Mouse (Mus musculus) fat pad, adult 2 months (tissue): ENCODE data around the gene Oxsr1.
A peak's percentile ranks its signal among the peaks of the same experiment; 100 is the strongest.

Experiments
- DNase-seq: peaks from one replicate; pipeline ENCODE4 v3.0.0-alpha.2; 2011; ENCODE audit warnings: low read depth, low spot score; ENCODE audit errors: extremely low read depth

Oxsr1 gene

DNA sequence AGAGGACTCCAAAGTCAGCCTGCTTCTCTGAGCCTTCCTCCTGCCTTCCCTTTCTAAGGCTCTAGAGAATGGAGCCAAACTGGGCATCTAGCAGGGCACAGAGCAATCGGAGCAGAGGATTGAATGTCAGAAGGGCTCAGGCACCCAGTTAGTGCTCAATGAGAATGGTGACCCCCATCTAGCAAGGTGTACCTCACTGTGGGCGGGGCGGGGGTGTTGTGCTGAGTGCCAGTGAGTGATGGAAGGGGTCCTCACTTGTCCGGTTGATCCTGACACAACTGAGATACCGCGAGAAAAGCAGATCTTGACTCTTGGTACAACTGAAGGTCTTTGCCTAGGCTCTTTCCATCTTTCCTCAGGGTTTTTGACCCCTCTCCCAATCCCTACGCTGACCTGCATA lies 16.9 kb upstream of the Oxsr1 start:
- DNase-seq: no peak

DNA sequence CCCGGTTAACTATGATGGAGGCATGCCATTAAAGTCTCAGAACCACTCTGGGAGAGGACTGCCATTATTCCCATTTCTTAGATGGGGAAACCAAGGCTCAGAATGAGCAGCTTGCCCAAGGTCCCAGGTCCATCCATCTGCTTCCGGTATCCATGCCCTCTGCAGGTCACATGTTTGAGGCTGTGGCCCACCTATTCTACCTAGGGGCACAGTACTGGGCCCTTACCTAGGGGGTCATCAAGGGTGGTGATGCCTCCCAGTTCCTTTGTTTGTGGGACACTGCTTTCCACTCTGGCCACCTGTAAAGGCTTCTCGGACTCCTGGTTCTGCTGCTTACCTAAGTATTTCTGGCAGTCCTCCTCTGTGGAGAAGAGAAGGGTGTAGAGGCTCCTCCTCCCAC lies 16.1 kb upstream of the Oxsr1 start:
- no peak for DNase-seq

DNA sequence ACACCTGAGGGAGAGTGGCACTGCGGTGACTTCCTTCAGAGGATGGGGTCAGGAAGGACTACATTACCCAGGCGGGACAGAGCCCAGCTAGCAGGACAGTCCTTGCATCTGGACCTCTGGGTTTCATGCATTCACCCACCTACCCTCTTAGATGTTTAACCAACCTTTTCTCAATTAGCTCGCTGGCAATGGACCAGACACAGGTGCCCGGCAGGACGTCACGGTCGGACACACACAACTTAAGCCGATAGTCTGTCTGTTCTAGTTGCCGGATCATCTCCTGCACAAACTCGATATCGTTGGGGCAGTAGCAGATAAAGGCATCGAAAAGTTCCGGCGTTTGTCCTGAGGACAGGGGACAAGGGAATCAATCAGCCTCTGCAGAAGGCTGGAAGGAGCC lies 15.6 kb upstream of the Oxsr1 start:
- no peak for DNase-seq

DNA sequence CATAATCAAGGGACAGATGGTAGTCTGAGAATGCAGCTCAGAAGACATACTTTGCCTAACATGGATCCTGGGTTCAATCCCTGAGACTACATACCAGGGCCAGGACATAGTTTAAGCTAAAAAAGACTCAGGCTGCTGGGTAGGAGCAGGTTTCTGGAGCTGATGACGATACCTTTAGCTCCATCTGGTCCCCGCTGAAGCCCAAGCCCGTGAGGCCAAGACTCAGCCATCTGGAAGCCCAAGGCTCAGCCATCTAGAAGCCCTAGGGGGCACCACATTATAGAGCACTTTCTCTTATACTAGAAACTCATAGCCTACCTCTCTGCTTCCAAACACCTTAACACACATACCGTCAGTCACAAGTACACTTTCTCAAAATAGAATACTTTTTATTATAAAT lies 13.3 kb upstream of the Oxsr1 start:
- no peak for DNase-seq

DNA sequence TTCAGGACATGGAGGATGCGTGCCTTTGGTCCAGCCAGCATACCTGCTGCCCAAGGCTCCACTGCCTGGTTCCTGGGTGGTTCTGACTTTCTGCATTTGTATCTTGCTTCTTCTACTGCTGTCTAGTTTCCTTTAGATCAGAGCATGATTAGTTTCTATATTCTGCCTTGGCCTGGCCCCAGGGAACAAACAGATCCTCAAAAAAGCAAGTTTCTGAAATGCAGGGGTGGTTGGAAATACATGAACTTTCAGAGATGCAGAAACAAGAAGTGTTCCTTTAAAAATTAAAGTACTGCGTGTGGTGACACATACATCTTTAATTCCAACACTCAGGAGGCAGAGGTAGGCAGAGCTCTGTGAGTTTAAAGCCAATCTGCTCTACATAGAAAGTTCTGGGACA lies 12.6 kb upstream of the Oxsr1 start:
- DNase-seq: no peak

DNA sequence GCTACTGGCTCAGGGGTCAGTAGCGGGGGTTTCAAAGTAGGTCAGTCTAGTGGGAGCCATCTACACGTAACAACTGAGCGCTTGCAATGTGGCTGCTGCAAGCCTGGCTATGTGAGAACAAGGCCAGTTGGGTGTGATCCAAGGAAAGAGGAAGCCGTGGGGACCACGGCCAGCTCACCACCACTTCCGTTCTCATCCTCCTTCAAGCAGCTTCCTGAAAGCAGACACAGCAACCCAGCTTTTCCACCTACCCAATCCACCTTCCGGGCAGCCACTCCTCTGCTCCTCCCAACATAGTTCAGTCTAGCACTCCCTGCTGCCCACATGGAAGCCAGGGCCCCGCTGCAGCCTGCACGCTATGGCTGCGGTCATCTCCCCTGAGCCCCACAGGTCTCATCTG lies 12.1 kb upstream of the Oxsr1 start:
- no peak for DNase-seq

DNA sequence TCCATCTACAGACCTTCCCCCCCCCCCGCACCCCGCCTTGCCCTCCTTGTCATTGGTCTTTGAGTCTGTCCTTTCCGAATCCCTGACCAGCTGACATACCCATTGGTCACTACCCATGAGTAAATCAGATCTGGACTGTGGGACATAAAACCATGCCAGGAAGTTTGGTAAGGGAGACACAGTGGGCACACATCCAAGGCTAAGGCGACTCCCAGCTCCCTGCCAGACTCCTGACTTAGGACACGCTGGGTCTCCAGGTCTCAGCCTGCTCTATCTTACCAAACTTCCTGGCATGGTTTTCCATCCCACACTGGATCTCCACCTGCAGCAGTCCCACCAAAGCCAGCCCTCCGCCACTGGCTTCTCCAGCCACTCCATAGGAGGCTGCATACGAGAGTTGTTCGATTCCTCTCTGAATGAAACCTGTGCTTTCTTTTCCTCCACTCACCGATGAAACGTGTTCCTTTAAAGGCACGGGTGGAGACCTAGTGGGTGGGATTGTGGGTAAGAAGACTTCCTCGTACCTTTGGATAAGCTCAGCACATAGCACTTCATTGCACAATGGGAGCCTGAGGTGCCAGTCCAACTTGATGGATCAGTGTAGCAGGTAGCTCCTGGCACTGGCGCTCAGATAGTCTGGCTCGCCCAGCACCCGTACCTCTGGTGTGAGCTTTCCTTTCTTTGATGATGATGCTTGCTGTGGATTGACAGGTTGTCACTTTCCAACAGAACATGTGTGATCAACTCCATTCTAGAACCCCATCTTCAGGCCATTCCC lies 8.1 kb upstream of the Oxsr1 start:
- peak; percentile 99 for DNase-seq

DNA sequence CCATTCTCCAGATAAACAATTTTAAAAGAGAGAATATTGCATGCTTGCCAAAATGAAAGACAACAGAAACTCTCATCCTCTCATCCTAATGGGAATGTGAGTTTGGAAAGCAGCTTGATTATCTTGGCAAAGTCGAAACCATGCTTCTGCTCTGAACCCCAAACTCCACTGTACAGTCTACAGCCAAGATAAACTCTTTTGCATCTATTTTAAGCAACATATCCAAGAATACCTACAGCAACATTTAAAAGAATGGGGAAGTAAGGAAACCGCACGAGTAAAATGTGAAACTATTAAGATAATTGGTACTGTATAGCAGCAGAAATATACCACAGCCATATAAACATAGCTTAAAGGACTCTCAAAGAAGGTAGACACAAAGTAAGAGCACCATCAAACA lies 6.3 kb upstream of the Oxsr1 start:
- DNase-seq: peak; percentile 79

DNA sequence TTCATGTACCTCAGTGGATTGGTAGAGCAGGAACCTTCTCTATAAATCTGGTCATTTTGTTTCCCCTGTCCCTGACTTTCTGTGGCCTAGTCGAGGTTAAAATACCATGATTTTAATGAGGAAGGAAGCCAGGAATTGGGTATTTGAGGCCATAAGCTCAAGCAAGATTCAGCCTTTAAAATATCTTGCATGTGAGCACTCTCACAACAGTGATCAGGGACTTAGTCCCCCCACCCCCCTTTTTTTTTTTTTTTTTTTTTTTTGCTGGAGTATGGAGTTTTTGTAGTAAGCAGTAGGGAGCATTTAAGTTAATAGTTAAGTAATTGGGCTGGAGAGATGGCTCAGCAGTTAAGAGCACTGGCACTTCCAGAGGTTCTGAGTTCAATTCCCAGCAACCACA lies 1.9 kb upstream of the Oxsr1 start:
- DNase-seq: no peak

DNA sequence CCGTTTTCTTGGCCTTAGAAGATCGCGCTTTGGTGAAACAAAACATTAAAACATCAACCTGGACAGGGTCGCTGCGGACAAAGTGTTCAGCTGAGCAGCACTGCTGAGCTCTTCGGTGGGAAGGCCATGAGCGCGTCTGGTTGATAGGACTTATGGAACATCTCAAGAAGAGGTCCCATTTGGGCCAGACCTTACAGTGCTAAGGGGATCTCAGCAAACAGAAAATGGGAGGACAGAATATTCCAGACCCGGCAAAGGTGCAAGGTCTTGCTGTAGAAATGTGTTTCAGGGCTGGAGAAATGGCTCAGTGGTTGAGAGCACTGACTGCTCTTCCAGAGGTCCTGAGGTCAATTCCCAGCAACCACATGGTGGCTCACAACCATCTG lies 1.0 kb upstream of the Oxsr1 start:
- DNase-seq: no peak

DNA sequence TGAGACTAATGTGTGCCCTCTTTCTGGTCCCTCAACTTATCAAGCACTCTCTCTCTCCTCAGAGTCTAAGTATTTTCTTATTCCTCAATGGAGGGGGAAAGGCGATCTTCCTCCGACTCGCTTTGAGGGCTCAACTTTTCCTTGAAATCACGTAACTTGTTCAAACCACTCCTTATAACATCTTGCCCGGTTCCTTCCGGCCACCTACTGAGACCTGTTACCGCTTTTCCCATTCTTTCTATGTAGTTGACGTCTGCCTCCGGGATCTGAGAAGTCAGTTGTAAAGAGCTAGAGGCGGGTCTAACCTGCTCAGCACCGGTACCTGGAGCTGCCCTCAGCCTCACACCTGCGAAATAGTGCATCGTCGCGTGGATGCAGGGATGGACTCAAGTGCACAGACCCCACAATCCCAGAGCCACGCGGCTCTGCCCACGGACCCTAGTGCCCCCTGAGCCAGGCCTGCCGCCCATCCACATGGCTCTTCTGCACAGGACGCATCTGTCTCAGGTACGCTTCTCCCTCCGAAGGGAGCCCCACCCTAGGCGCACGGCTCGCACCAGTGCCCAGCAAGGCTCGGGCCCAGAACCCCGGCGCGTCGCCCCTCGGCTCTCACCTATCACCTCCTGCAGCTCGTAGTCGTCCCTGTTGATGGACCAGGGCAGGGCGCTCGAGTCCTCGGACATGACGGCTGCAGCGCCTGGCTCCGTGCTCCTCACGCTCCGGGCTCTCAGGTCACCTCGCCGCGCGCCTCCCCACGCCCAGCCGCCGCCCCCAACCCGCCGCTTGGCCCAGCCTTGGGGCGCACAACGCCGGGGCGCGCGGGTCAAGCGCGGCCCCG lies 616 bp downstream of the Oxsr1 start:
- DNase-seq: no peak

DNA sequence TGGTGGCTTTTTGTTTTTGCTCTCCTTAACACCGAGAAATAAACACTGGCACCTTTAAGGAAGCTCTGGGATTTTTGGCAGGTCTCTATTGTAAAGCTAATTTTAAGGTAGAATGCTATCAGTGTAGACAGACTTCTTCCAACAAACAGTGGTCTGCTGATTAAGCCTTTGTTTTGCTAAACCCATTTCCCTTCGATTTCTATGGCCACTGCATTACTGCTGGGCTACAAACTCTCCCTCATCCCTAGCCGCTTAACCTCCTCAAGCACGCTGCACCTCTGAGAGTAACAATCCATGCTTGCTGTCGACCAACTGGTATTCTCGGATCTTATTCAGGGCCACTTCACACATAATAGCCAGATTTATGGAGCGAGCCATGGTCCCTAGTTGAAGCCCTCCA lies 1.3 kb downstream of the Oxsr1 start:
- no peak for DNase-seq

DNA sequence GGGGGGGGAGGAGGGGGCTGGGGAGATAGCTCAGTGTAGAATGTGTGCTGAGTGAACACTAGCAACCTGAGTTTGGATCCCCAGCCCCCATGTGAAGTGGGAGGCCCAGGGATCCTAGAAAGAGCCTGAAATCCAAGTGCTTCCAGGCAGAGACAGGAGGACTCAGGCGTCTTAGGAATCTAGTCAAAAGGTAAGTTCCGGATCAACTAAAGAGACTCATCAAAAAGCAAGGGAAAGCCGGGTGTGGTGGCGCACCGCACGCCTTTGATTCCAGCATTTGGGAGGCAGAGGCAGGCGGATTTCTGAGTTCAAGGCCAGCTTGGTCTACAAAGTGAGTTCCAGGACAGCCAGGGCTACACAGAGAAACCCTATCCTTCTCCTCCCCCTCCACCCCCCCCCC lies 1.8 kb downstream of the Oxsr1 start:
- no peak for DNase-seq

DNA sequence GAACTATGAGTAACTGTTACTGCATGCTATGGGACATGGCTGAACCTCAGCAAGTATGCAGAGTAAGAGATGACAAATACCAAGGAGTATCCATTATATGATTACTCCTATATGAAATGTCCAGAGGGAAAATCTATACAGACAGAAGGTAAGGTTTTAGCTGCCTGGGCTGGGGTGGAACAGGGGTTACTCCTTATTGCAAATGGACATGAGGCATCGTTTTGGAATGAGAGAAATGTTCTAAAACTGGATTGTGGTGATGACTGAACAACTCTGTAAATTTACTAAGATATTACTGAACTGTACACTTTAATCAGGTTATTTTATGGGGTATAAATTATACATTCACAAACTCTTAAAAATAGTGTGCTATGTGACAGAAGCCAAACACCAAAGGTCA lies 3.3 kb downstream of the Oxsr1 start:
- no peak for DNase-seq

DNA sequence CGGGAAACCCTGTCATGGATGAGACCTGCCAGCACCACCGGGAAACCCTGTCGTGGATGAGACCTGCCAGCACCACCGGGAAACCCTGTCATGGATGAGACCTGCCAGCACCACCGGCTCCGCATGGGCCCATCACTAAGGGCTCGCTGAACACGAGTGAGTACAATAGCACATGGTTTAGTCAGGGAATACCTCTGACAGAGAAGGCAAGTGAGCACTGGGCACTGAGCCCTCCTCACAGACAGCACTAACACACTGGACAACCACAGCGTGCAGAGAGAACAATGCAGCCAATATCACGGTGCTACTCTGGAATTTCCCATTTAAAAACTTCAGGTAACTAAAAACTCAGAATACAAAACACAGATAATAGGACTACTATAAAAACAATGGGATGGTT lies 9.1 kb downstream of the Oxsr1 start:
- no peak for DNase-seq

DNA sequence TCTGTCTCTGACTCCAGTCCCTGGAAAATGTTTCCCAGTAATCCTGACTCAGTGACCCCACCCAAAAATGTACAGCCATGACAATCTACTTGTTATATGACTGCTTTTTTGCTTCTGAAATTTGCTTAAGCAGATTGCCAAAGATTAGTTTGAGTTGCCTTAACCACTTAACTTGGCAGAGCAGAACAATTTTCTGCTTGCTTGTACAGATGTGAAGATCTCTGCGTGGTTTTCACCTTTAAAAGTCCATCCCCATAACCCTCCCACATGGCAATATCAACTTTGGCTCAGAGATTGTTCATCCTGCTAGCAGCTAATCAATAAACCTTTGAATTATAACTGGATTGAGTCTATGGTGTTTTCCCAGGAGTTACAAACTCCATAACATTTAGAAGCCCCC lies 13.2 kb downstream of the Oxsr1 start:
- no peak for DNase-seq

DNA sequence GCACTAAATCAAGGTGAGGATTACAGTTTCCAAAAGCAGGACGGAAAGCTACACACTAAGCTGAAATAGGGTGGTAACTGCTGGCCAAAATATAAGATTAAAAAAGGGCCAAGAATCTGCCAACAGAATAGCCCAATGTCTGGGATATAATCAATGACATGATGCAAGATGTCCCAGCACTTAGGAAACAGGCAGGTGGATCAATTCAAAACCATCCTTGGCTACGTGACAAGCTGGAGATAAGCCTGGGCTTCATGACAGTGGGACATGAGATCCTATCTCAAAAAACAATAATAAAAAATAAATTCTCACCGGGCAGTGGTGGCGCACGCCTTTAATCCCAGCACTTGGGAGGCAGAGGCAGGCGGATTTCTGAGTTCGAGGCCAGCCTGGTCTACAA lies 16.4 kb downstream of the Oxsr1 start:
- peak; percentile 90 for DNase-seq

DNA sequence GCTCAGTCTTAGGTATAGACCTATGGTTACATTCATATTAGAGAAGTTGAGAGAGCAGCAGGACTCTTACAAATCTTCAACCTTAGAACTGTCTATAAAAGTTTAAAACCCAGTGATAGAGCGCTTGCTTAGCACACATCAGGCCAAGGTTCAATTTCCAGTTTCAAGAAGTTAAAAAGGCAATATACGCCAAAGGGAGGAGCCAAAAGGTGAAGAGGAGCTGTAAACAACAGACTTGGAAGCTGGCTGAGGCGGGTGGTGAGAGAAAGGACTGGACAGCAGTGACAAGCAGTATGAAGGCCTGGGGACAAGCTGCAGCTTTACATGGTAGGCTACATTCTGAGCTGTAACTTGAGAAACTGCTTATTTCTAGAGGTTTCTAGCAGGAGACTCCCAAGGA lies 23.7 kb downstream of the Oxsr1 start:
- DNase-seq: no peak

DNA sequence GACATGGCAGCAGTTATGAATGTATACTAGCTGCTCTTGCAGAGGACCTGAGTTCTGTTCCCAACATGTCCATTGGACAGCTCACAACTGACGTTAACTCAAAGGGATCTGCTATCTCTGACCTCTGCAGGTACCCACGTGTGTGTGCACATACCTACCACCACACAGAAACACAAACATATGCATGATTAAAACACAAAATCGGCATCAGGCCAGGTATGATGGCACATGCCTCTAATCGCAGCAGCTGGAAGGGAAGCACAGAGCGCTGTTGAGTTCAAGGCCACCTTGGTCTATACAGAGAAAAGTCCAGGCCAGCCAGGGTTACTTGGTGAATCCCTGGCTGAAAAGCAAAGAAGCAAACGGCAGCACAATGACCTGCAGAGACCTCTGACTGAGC lies 24.5 kb downstream of the Oxsr1 start:
- DNase-seq: no peak

DNA sequence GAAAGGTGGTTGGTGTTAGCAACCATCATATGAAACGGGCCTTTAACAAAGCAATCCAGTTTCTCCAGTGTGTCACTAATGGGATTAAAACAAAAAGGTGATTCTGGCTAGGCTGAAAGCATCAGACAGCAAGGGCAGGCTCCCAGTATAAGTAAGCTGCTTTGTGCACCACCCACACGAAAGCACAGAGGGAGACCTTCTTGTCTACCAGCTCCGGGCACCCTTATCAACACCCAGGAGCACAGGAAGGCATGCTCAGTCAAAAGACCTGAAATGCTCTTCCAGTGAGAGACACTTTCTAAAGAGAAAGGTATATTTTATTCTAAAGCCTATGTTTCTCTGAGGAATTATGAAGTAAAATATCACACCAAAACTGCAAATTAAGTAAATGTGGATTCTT lies 31.4 kb downstream of the Oxsr1 start:
- DNase-seq: no peak

DNA sequence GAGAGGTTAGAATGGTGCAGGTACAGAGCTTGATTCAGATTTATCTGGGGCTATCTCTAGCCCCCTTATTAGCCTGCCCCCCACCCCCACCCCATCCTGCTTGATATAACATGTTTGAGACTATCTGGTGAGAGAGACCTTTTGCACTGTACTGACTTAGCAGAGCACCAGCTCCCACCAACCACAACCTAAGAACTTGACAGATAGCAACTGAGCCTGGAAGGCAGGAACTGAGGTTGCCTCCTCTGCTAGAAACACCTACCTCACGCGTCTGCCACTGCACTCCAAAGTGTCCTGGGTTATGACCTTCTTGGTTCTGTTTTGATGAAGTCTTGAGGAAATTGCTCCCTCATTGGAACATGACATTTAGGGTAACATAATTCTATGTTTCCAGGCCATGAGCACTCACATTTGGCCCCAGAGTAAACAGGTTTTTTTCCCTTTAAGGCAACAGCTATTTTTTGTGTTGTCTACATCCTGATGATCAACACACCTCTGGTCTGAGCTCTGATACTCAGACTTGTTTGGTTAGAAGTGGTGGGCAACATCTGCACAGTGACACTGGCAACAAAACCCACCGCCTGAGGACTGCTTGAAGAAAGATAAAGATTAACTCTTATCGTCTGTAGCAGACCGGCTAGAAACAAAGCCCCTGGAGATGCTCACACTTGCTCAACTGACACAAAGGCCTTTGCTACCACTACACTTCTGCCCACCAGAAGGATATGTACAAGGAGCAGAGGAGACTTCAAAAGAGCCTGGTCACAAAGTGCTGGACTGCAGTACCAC lies 41.1 kb downstream of the Oxsr1 start:
- no peak for DNase-seq

DNA sequence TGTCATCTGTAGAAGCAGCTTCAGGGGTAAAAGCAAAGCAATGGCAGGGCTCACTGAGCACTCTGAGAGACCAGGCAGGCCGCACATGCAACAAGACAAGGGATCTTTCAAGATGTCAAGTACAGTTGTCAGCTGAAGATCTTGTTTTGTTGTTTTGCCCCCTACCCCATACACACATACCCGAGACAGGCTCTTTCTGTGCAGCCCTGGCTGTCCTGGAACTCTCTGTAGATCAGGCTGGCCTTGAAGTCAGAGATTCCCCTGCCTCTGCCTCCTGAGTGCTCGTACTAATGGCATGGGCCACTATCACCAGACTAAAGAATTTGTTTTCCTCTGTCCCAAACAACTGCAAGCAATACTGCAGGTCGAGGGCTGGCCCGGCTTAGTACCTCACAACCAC lies 44.2 kb downstream of the Oxsr1 start:
- no peak for DNase-seq
